Mouse (Mus musculus): ENCODE data around the gene Eno2. TPM values are rescaled to one million over a fixed set of nuclear protein-coding genes. Genes with fewer than 3 reads are reported as not detected.
"Not testable (repeated sequence)": the region's sequence is repeated elsewhere in the genome, so short reads cannot be mapped to it uniquely, and the experiment has no call there.

The Eno2 gene
- polyA plus RNA-seq, 1 experiment from 2014 or later: 10.5 TPM

GRCm38 (mm10) chr6:124803061-124803460 is 33.6 kb upstream of the Eno2 start:
- no peak for ATAC-seq (ENCODE audit: low FRiP score)
- WGBS: 80% methylated on average over 3 of the region's 3 CpGs
- Histone ChIP-seq H3K4me1 (peaks cover 16% of the 10 kb centered on the region), H3K27ac (no peak overlapping the region), H3K4me3 (replicated peaks) (no peak overlapping the region), H3K27me3 (no peaks in the 10 kb centered on the region), H3K9ac (no peak overlapping the region), H3K4me2 (no peak overlapping the region), H3K36me3 (replicated peaks) (no peaks in the 10 kb centered on the region), H3K9me3 (no peaks in the 10 kb centered on the region)

- not testable (repeated sequence) for ATAC-seq (ENCODE audit: low FRiP score); H3K27ac ChIP-seq; H3K36me3 ChIP-seq (replicated peaks); H3K9me3 ChIP-seq; H3K4me3 ChIP-seq (replicated peaks); H3K9ac ChIP-seq; H3K27me3 ChIP-seq
- Histone ChIP-seq H3K4me2 (peak overlapping the region; percentile 29; the same call in 1 of the 2 replicates), H3K4me1 (peaks cover 14% of the 10 kb centered on the region)
- 11% methylated on average over 6 of the region's 9 CpGs for WGBS
These were observed 32.9 kb upstream of the Eno2 start for GRCm38 (mm10) chr6:124802400-124802799.

- 87% methylated on average over 2 of the region's 2 CpGs for WGBS
These were observed 26.7 kb upstream of the Eno2 start for GRCm38 (mm10) chr6:124796200-124796599.

GRCm38 (mm10) chr6:124795781-124796180 is 26.3 kb upstream of the Eno2 start:
- Histone ChIP-seq H3K9me3 (no peaks in the 10 kb centered on the region), H3K27ac (no peak overlapping the region), H3K4me3 (replicated peaks) (no peak overlapping the region), H3K36me3 (replicated peaks) (no peaks in the 10 kb centered on the region), H3K4me1 (0 out of 2 replicates have a peak, but pooled peaks cover 5% of the 10 kb centered on the region), H3K4me2 (no peak overlapping the region), H3K27me3 (no peaks in the 10 kb centered on the region), H3K9ac (no peak overlapping the region)
- ATAC-seq (ENCODE audit: low FRiP score): no peak
- WGBS: 68% methylated on average over 4 of the region's 4 CpGs

More at GRCm38 (mm10) chr6:124796200-124796599, 26.7 kb upstream of the Eno2 start:
- H3K4me1 ChIP-seq: 0 out of 2 replicates have a peak, but pooled peaks cover 5% of the 10 kb centered on the region
- H3K27me3 ChIP-seq: no peaks in the 10 kb centered on the region
- no peaks in the 10 kb centered on the region for H3K36me3 ChIP-seq (replicated peaks)
- H3K27ac ChIP-seq: no peak overlapping the region
- H3K4me3 ChIP-seq (replicated peaks): no peak overlapping the region
- no peak overlapping the region for H3K9ac ChIP-seq
- no peak overlapping the region for H3K4me2 ChIP-seq
- no peaks in the 10 kb centered on the region for H3K9me3 ChIP-seq
- no peak for ATAC-seq (ENCODE audit: low FRiP score)

GRCm38 (mm10) chr6:124791911-124792310 is 22.4 kb upstream of the Eno2 start:
- H3K27ac ChIP-seq: no peak overlapping the region
- no peak overlapping the region for H3K9ac ChIP-seq
- H3K27me3 ChIP-seq: no peaks in the 10 kb centered on the region
- H3K4me3 ChIP-seq (replicated peaks): no peak overlapping the region
- 86% methylated on average over 3 of the region's 3 CpGs for WGBS
- no peak for ATAC-seq (ENCODE audit: low FRiP score)
- H3K4me2 ChIP-seq: no peak overlapping the region
- 0 out of 2 replicates have a peak, but pooled peaks cover 5% of the 10 kb centered on the region for H3K4me1 ChIP-seq
- no peaks in the 10 kb centered on the region for H3K9me3 ChIP-seq
- no peaks in the 10 kb centered on the region for H3K36me3 ChIP-seq (replicated peaks)

- Histone ChIP-seq H3K9ac (no peak overlapping the region), H3K9me3 (no peaks in the 10 kb centered on the region), H3K27me3 (no peaks in the 10 kb centered on the region), H3K4me3 (replicated peaks) (no peak overlapping the region), H3K27ac (no peak overlapping the region), H3K4me1 (no peaks in the 10 kb centered on the region), H3K36me3 (replicated peaks) (no peaks in the 10 kb centered on the region), H3K4me2 (no peak overlapping the region)
- WGBS: 80% methylated on average over 4 of the region's 4 CpGs
- no peak for ATAC-seq (ENCODE audit: low FRiP score)
These were observed 20.6 kb upstream of the Eno2 start for GRCm38 (mm10) chr6:124790121-124790520.

- Histone ChIP-seq H3K4me2 (no peak overlapping the region), H3K27me3 (no peaks in the 10 kb centered on the region), H3K4me1 (no peaks in the 10 kb centered on the region), H3K4me3 (replicated peaks) (no peak overlapping the region), H3K9me3 (no peaks in the 10 kb centered on the region), H3K36me3 (replicated peaks) (no peaks in the 10 kb centered on the region), H3K27ac (no peak overlapping the region), H3K9ac (no peak overlapping the region)
- 86% methylated on average over 4 of the region's 4 CpGs for WGBS
- no peak for ATAC-seq (ENCODE audit: low FRiP score)
These were observed 20.0 kb upstream of the Eno2 start for GRCm38 (mm10) chr6:124789519-124789918.

GRCm38 (mm10) chr6:124787722-124788121 is 18.2 kb upstream of the Eno2 start:
- Histone ChIP-seq H3K27me3 (no peaks in the 10 kb centered on the region), H3K27ac (no peak overlapping the region), H3K4me3 (replicated peaks) (no peak overlapping the region), H3K9me3 (no peaks in the 10 kb centered on the region), H3K4me2 (no peak overlapping the region), H3K9ac (no peak overlapping the region), H3K36me3 (replicated peaks) (no peaks in the 10 kb centered on the region), H3K4me1 (peaks cover under 1% of the 10 kb centered on the region; the same call in 1 of the 2 replicates)
- WGBS: 83% methylated on average over 10 of the region's 10 CpGs
- ATAC-seq (ENCODE audit: low FRiP score): no peak

- Histone ChIP-seq H3K9me3 (no peaks in the 10 kb centered on the region), H3K27ac (no peak overlapping the region), H3K4me2 (no peak overlapping the region), H3K9ac (no peak overlapping the region), H3K4me1 (peaks cover 5% of the 10 kb centered on the region; the same call in 1 of the 2 replicates), H3K36me3 (replicated peaks) (no peaks in the 10 kb centered on the region), H3K4me3 (replicated peaks) (no peak overlapping the region), H3K27me3 (no peaks in the 10 kb centered on the region)
- no peak for ATAC-seq (ENCODE audit: low FRiP score)
- WGBS: 57% methylated on average over 8 of the region's 8 CpGs
These were observed 17.4 kb upstream of the Eno2 start for GRCm38 (mm10) chr6:124786756-124787420.

- H3K4me3 ChIP-seq (replicated peaks): no peak overlapping the region
- H3K27me3 ChIP-seq: peaks cover 11% of the 10 kb centered on the region
- H3K4me2 ChIP-seq: 0 out of 2 replicates have a peak overlapping the region, but pooled peaks have one; percentile 27
- no peaks in the 10 kb centered on the region for H3K36me3 ChIP-seq (replicated peaks)
- ATAC-seq (ENCODE audit: low FRiP score): no peak
- H3K9me3 ChIP-seq: no peaks in the 10 kb centered on the region
- WGBS: 26% methylated on average over 6 of the region's 6 CpGs
- H3K9ac ChIP-seq: no peak overlapping the region
- peaks cover 20% of the 10 kb centered on the region for H3K4me1 ChIP-seq
- H3K27ac ChIP-seq: no peak overlapping the region
These were observed 13.0 kb upstream of the Eno2 start for GRCm38 (mm10) chr6:124782436-124782835.

- Histone ChIP-seq H3K4me2 (no peak overlapping the region), H3K4me1 (peaks cover 20% of the 10 kb centered on the region), H3K36me3 (replicated peaks) (no peaks in the 10 kb centered on the region), H3K9ac (no peak overlapping the region), H3K4me3 (replicated peaks) (no peak overlapping the region), H3K27me3 (peaks cover 11% of the 10 kb centered on the region), H3K9me3 (no peaks in the 10 kb centered on the region), H3K27ac (no peak overlapping the region)
- WGBS: 88% methylated on average over 7 of the region's 7 CpGs
- no peak for ATAC-seq (ENCODE audit: low FRiP score)
These were observed 11.4 kb upstream of the Eno2 start for GRCm38 (mm10) chr6:124780917-124781316.

- Histone ChIP-seq H3K9ac (peak overlapping the region; percentile 44), H3K4me1 (peaks cover 20% of the 10 kb centered on the region), H3K36me3 (replicated peaks) (no peaks in the 10 kb centered on the region), H3K27me3 (peaks cover 11% of the 10 kb centered on the region), H3K27ac (no peak overlapping the region), H3K4me3 (replicated peaks) (peak overlapping the region; percentile 39), H3K4me2 (peak overlapping the region; percentile 67), H3K9me3 (no peaks in the 10 kb centered on the region)
- 4% methylated on average over 10 of the region's 10 CpGs for WGBS
- ATAC-seq (ENCODE audit: low FRiP score): peak; percentile 16; the same call in 1 of the 2 replicates
These were observed 10.5 kb upstream of the Eno2 start for GRCm38 (mm10) chr6:124779984-124780416.

Measured in forebrain, embryonic 12.5 days (tissue).